Mouse (Mus musculus) cerebellum, adult 11-12 months (tissue): ENCODE results near the gene Gskip.

ENCODE experiments used
- DNase-seq: peaks from one replicate; pipeline ENCODE4 v3.0.0; 2022

Gskip gene

DNA sequence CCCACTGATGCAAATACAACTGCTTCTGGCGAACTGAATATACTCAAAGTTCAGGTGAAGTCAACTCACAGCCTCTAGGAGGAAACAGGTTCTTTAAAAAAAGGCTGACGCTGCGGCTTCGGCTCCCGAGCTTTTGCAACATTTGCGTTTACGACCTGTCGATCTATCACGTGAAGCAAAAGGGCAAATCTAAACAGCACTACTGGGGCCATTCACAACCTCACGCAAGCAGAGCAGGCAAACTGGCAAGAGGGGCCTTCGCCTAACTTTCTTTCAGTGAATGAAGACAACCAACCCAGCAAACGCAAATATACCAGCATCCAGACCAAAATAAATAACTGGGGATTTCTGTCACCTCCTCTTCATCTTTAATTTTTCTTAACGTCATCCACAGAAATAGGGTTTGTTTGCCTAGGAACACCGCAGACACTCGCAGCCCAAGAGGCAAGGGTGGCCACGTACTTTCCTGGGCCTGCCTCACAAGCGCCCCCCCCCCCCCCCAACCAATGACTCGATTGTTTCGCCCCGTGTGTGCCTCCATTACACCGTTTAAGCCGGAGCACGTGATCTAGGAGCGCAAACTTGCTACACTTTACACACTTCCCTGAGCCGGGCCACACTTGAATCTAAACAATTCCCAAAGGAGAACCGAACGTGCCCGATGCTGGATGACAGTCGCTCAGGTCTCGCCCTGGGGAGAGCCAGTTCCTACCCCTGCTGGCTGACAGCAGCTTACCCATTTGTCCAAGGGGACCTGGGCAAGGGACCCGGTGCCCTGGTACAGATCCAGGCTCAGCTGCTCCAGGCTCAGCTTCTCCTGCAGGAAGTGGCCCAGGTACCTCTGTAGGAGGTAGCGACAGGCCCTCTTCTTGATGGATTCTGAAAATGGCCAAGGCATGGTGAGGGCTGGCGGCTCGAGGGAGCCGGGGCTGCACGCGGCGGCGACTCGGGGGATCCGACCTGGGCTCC lies at the start of gene Gskip:
Gene Gskip, plus strand, starts transcription at position 897 of the 969 bp plus-strand sequence.
- DNase-seq = peak; percentile 68

DNA sequence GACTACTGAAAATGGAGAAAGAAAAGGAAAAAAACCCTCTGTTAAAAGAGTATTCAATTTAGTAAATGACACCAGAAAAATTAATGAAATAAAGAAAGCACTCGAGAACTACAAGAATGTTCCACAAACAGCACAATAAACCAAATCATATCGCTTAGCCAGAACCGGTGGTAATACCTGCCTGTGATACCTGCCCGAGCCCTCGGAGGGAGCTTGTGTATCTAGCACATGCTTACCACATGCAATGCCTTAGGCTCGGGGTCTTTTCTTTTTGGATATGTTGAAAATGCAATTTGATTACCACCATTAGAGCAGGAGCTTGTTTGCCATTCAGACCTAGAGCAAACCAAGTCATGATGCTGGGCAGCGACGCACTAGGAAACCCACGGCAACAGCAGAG lies 48.1 kb upstream of the Gskip start:
- DNase-seq = no peak

DNA sequence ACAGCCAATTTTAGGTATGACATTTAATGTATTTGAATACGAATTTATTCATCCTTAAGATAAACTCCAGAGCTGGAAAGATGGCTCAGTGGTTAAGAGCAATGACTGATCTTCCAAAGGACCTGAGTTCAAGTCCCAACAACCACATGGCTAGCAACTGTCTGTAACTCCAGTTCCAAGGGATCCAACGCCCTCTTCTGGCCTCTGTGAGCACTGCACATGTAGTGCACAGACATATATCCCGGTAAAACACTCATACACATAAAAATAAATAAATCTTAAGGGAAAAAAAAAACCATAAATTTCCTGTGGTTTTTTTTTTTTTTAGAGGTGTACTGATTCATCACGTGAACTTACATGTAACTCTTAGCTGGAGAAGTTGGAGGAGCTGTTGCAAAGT lies 47.1 kb upstream of the Gskip start:
- no peak for DNase-seq

DNA sequence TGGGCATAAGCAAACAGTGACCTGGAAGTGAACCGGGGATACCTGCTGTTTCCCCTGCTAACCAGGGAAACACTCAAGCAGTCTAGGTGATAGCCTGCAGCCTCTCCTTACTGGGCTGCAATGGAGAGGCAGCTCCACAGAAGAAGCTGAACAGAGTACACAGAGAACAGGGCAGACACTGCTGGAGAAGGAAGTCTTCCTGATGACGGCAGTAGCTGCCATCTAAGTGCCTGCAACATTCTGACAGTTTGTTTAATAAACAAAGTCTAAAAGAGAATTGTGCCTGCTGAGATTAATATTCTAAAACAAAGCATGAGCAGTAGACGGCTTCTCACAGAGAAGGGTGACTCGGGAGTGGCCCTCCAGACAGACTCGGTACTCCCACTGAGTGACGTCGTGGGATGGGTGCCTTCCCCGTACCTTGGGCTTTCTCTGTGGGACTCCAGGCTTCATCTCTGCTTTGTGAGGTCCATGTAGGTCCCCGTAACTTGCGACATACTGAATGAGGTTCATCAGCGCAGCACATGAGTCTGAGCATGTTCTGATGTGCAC lies 41.8 kb upstream of the Gskip start:
- DNase-seq = no peak

DNA sequence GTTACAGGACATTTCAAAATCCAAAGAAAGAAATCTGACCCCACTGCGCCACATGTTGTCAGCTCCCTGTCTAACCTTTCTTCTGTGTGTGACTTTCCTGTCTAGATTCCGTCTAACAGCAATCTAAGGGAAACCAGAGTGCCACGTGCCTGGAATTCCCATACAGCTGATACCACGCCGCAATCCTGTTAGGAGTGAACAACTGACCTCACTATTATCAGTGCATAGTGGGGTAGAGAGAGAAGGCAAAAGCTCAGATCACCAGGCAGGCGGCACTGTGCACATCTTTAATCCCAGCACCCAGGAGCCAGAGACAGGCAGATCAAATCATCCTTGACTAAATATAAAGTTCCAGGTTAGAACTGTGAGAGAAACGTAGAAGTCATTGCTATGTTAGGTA lies 28.8 kb upstream of the Gskip start:
- DNase-seq = no peak

DNA sequence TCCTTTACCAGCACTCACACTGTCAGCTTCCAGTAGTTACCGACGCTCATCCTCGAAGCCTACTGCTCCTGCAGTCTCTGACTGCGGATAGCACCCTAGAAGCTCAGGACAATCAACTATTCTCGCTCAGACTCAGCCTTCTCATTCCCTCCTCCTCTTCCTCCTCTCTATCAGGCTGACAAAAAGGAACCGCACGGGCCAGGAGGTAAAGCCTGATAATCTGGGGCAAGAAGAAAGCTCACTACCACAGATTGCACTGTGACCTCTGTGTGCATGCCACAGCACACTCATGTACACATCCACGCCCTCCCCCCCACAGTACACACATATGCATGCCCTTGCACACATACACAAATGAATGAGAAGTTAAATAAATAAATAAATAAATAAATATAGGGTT lies 8.4 kb upstream of the Gskip start:
- DNase-seq = no peak

DNA sequence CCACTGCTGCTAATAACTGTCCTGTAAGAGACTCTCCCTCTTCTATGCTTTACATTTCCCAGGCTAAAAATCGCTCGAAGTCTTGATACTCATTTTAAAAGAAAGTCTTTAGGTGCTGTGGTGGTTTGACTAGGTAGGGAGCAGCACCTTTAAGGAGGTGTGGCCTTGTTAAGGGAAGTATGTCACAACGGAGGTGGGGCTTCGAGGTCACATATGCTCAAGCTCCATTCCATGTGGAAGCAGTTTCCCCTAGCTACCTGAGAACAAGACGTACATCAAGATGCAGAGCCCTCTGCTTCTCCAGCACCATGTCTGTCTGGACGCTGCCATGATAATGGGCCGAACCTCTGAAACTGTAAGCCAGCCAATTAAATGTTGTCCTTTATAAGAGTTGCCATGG lies 6.4 kb upstream of the Gskip start:
- no peak for DNase-seq

DNA sequence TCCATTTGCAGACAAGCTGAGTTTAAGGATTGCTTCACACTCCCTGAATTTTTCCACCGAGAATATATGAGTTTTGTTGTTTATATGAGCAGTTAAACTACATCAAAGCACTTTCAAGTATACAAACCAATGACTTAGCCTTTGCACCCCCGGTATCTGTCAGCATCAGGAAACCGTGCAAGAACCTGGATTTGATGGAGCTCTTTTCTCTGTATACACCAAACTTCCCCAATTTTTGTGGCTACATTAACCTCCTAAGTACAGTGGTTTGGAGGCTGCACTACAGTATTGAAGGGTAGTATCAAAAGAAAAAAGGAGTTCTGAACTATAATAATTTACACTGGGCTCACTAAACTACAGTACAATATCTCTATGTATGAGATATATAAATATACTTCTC lies 5.9 kb upstream of the Gskip start:
- no peak for DNase-seq

DNA sequence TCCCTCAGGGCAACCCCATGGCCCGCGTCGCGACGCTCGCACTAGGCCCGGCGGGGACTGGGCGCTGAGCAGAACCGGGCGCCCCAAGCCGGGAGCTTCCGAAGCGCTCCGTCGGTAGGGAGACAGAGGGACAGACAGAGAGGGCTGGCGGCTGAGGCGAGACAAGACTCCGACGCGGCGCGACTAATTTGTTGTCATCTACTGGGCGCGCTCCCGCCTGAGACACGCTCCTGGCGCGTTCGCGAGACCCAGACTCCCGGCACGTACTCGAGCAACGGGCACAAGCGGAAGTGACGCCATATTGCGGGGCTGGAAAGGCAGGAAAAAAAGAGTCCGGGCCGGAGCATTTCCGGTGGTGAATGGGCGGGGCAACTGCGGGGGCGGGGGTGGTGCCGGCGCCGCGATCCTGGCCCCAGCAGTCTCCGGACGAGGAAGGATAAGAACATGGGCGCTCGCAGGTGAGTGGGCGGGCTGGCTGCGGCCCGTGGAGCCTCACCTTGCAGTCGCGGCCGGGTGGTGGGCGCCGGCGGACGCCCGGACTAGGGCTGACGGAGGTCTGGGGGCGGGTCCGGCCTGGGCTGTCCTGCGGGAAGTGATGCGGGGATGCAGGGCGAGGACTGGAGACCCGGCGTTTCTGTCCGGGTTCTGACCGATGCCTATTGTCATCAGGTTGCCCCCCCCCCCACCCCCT lies 517 bp downstream of the Gskip start, which contains the start of gene Atg2b:
Gene Atg2b, minus strand, starts transcription at position 211 of the 691 bp plus-strand sequence.
- peak; percentile 95 for DNase-seq

DNA sequence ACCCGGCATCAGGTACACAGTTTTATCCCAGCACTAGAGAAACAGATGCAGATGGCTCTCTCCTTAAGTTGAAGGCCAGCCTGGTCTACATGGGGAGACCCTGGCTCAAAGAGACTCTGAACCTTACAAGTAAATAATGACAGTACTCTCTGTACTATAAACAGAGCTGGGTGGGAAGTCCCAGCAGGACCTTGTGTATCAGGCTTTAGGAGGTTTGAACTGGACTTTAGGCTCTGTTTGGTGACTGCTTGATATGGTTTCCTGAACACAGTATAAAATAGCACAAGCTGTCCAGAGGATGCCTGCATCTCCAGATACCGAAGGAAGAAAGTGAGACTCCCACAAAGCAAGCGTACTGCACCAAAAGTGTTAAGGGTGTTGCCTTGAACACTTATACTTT lies 2.2 kb downstream of the Gskip start:
- DNase-seq = no peak

DNA sequence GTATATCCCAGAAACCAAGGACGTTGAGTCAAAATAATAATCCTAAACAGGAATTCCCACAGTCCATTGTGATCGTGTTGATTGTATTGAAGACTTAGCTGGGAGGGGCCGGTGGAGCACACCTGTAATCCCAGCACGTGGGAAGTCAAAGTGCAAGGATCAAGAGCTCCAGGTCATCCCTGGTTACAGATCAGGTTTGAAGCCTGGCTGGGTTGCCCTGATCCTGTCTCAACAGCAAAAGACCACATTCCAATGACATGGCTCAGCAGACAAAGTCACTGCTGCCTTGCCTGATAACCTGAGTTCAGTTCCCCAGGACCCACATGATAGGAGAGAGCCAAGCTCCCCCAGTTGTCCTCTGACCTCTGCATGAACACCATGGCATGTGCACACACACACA lies 2.8 kb downstream of the Gskip start:
- DNase-seq = no peak

DNA sequence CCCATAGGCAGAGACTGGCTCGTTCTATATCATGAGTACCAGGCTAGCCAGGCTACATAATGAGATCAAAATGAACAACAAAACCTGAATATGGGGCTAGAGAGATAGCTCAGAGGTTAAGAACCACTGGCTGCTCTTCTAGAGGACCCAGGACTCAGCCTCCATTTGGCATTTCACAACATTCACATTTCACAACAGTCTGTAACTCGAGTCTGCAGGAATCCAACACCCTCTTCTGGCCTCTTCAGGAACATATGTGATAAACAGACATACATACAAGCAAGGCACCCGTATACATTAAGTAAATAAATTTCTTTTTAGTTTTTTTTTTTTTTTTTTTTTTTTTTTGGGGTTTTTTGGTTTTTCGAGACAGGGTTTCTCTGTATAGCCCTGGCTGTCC lies 3.9 kb downstream of the Gskip start:
- no peak for DNase-seq

DNA sequence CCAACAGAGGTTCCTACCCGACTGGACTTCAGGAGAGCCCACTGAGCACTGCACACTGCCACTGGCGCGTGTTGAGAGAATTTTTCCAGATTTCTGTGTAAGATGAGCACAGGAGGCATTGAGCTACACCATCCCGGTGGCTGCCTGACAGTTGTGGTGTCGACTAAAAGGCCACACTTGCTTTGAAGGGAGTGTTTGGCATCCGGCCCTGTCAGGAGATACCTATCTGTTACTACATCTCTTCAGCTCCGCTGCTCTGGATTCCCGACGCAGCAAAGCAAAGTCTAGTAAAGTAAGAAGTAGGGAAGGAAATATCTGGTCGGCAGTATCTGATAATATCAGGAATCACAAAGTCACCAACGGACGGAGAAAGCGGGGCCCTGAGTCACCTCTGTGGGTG lies 4.8 kb downstream of the Gskip start:
- DNase-seq = no peak

DNA sequence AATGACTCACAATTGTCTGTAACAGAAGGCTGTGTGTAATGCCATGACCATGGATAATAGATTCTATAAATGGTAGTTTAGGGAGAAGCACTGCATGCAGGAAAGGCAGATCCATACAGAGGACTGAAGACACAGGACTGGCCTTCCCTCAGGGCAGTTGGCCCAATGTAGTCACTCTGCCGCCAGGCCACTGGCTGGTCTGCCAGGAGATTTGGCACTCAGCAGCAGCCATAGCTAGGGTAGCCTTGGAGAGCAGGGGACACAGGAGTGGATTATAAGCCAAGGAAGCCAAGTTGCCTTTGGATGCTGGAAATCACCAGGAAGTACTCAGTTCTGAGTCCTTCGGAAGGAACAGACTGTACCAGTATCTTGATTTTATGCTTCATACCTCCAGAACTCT lies 9.4 kb downstream of the Gskip start:
- DNase-seq = no peak

DNA sequence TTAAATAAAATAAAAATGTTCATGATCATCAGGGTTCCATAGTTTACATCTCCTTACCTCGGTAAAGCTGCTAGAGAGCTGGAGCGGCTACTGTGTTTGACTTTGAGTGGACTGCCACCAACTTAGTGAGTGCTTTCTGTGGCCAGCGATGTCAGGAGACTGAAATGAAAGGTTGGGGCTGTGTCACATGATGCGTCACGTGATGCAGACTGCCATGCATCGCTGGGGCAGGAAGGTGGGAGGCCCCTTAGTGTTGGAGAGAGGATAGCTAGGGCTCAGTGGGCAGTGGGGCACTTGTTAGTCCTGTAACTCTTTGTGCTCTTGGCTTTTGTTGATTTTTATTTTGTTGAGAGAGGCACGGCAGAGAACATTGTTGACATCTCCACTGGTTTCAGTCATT lies 11.2 kb downstream of the Gskip start:
- no peak for DNase-seq

DNA sequence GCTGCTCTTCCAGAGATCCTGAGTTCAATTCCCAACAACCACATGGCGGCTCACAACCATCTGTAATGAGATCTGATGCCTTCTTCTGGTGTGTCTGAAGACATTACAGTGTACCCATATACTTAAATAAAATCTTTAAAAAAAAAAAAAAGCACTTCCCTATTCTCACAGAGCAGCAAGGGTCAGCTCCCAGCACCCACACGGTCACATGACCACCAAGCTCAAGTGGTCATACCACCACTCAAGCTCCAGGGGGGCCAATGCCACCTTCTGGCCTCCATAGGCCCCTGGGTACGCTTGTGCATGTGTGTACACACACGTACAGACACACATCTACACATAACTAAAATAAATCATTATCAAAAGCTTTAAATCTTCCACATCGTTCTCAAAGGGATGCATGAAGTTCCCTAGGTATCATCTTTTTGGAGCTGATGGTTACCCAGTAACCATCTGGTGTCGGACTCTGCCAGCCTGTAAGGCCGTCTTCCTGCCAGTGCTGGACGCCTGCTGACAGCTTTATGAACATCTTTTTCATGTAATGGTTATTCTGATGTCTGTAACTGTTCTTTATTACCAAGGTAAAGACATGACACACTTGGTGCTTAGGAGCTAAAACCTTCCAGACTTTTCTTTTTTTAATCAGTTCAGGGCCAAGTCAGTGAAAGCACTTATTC lies 12.6 kb downstream of the Gskip start:
- DNase-seq = no peak

DNA sequence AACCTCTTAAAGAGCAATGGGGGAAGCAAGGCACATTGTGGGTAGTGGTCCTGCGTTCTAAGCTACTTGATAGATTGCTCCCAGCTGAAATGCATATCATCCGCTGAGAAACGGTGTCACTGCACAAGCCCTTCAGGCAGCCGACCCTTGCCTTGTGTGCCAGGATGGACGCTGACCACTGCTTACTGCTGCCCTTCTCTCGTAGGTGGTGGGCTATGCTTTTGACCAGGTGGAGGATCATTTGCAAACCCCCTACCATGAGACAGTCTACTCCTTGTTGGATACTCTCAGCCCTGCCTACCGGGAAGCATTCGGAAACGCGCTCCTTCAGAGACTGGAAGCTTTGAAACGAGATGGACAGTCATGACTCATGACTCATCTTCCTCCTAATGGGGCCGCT lies 15.8 kb downstream of the Gskip start:
- no peak for DNase-seq

DNA sequence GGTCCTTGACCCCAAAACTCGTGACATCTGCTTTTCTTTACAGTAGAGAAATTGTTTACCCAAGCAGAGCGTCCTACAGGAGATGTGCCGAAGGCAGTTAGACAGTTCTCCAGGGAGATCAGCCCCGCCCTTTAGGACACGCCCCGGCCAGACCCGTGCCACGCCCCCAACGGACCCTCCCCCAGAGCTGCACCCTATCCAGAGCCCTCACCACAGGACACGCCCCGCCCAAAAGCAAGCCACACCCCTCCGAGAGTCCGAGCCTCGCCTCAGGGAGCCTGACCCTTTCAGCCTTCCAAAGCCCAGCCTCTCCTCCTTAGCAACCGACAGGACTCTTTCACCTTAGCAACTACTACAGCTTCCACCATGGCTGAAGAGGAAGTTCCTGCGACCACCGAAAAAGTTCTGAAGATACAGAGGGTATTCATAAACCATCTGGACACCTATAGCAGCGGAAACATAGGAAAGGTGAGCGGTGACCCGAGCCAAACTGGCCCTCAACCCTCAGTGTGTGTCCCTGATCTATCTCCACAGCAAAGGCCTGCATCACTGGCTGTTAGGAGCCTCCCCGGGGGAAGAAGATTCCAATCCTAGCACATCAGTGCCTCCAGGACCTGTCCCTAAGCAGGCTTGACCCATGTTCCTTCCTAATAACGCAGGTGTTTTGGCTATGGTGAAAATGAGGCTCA lies 21.3 kb downstream of the Gskip start, which contains the start of gene Ak7:
Gene Ak7, plus strand, starts transcription at position 178 of the 689 bp plus-strand sequence.
- no peak for DNase-seq

DNA sequence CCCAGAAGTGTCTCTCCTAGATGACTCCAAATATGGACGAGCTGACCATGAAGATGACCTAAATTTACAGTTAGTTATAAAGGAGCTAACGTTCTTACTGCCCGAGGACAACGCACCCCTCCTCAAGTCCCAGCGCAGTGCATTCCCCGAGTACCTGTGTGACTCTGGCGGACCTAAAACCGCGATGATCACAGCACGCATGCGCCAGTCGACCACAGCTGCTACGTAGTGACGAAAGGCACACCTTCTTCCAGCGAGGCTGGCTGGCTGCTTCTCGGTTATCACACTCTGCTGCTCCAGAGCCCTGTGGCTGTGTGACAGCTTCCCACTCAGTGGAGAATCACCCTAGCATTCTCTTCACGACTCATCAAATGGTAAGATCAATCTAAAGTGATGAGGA lies 34.0 kb downstream of the Gskip start:
- DNase-seq = peak; percentile 49

DNA sequence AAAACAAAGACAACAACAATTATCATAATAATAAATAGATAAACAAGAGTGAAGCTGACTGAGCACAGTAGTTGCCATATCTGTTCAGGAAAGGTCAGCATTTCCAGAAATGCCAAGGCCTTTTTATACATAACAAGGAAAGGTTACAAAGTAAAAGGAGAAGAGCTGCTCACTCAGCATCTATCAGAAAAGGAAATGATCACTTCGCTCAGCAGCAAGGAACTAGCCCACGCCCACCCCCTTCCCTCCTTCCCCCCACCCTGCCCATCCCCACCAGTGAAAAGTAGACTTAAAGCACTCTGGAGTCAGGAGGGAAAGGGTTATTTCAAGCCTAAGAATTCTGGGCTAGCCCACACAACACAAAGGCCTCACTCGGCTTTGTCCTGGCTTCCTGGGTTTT lies 35.6 kb downstream of the Gskip start:
- DNase-seq = no peak

DNA sequence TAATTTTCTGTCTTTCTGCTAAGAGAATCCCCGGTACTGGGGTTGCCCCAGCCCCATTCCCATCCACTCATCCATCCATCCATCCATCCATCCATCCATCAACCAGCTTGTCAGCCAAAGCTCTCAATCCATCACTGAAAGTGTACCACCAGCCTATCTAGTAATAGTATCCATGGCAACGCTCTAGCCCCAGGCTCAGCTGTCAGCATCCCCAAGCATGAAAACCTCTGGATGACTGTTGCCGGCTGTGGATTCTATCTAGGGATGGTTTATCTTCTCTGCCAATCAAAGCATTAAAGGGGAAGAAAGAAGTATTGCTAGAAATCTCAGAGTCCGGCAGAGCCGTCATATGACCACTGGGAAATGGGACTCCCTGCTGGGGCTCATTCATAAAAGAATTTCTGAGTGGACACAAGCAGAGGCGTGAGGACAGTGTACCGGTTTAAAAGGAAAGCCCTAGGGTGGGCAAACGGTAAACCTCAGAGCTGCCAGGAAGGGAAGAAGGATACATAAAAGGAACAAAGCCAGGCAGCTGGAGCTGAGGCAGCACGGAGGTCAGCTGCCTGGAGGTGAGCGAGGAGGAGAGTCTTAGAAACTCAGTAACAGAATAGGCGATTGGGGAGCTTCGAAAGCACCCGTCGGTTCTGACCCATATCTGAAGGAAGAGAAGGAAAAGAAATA lies 37.0 kb downstream of the Gskip start:
- DNase-seq = no peak

DNA sequence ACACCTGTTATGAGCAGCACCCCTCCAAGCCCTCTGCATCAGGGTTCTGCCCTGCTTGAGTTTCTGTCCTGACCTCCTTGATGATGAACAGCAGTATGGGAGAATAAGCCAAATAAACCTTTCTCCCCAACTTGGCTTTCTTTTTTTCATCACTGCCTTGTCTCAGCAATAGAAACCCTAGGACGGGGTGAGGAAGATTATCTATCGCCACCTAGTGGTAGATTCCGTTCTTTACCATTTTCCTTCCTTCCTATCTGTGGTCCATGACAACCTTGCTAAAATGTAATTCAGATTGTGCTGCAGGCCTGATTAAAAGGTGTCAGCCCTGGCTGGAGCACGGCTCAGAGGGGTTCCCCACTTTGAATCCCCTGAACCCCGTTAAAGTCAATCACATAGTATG lies 38.0 kb downstream of the Gskip start:
- DNase-seq = no peak
